Mouse (Mus musculus): ENCODE data around the gene Grb2. TPM values are rescaled to one million over a fixed set of nuclear protein-coding genes. Genes with fewer than 3 reads are reported as not detected.
"Not testable (repeated sequence)": the region's sequence is repeated elsewhere in the genome, so short reads cannot be mapped to it uniquely, and the experiment has no call there.

The Grb2 gene
- total and polyA plus RNA-seq, 3 experiments, result 52.0 to 109 (median 107) TPM

DNA sequence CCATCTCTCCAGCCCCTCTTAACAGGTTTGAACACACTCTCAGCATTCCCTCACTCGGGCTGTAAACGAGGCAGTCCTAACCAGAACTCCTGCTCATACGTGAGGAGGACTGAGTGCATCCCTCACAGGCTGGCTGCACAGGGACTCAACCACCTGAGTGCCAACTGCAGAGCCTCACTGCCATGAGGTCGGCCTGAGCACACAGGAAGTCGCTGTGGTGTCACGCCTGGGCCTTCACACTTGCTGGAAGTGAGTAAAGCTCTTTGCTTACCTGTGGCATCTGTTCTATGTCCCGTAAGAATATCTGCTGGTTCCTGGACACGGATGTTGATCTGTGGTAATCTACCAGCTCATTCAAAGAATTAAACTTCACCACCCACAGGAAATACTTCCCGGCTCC, 62.0 kb downstream of the Grb2 start:
- H3K79me2 ChIP-seq (replicated peaks; ENCODE audit: control insufficient read depth, insufficient read depth, low read length), result no peaks in the 10 kb centered on the region; the same call in 1 of the 2 replicates
- TF ChIP-seq POLR2A (IDR thresholded peaks at IDR 0.05; ENCODE audit: insufficient read depth, low read depth, low read length) (no peak), EP300 (IDR thresholded peaks at IDR 0.05; ENCODE audit: insufficient read depth, low read depth, low read length) (no peak), CTCF (IDR thresholded peaks at IDR 0.05) (no peak)
- WGBS, result 89% methylated on average over 9 of the region's 9 CpGs
- H3K4me1 ChIP-seq (ENCODE audit: control insufficient read depth, insufficient read depth, low read length), result no peaks in the 10 kb centered on the region
- H3K27me3 ChIP-seq (ENCODE audit: control insufficient read depth, insufficient read depth, low read length), result no peaks in the 10 kb centered on the region
- no peak overlapping the region for H3K4me3 ChIP-seq
- no peak overlapping the region for H3K27ac ChIP-seq
- DNase-seq, result no peak
- intact Hi-C loops (cut with DNase I), result loop anchor here (5.0 kb wide), 1 partner anchor 166 kb away; the partner anchor contains the start of genes Caskin2 and Tsen54
- H3K9ac ChIP-seq (ENCODE audit: low read depth, low read length), result no peak overlapping the region
- no peaks in the 10 kb centered on the region for H3K36me3 ChIP-seq (ENCODE audit: control insufficient read depth, insufficient read depth, low read length)

- not testable (repeated sequence) for DNase-seq; H3K36me3 ChIP-seq (ENCODE audit: control insufficient read depth, insufficient read depth, low read length); H3K27ac ChIP-seq; H3K79me2 ChIP-seq (replicated peaks; ENCODE audit: control insufficient read depth, insufficient read depth, low read length); H3K27me3 ChIP-seq (ENCODE audit: control insufficient read depth, insufficient read depth, low read length); H3K4me1 ChIP-seq (ENCODE audit: control insufficient read depth, insufficient read depth, low read length); H3K9ac ChIP-seq (ENCODE audit: low read depth, low read length); H3K4me3 ChIP-seq
- WGBS, result 82% methylated on average over 14 of the region's 14 CpGs
- intact Hi-C loops (cut with DNase I), result loop anchor here (5.0 kb wide), 1 partner anchor 167 kb away; the partner anchor contains the start of genes Caskin2 and Tsen54
These were observed 62.9 kb downstream of the Grb2 start for GRCm38 (mm10) chr11:115645498-115645897.

- Histone ChIP-seq H3K36me3 (ENCODE audit: control insufficient read depth, insufficient read depth, low read length) (no peaks in the 10 kb centered on the region), H3K4me1 (ENCODE audit: control insufficient read depth, insufficient read depth, low read length) (no peaks in the 10 kb centered on the region), H3K27ac (no peak overlapping the region), H3K79me2 (replicated peaks; ENCODE audit: control insufficient read depth, insufficient read depth, low read length) (no peaks in the 10 kb centered on the region), H3K9ac (ENCODE audit: low read depth, low read length) (no peak overlapping the region), H3K27me3 (ENCODE audit: control insufficient read depth, insufficient read depth, low read length) (no peaks in the 10 kb centered on the region), H3K4me3 (no peak overlapping the region)
- DNase-seq, result no peak
- 86% methylated on average over 13 of the region's 13 CpGs for WGBS
- TF ChIP-seq POLR2A (IDR thresholded peaks at IDR 0.05; ENCODE audit: insufficient read depth, low read depth, low read length), result no peak
- no peak for TF ChIP-seq EP300 (IDR thresholded peaks at IDR 0.05; ENCODE audit: insufficient read depth, low read depth, low read length)
- no peak for TF ChIP-seq CTCF (IDR thresholded peaks at IDR 0.05)
- intact Hi-C loops (cut with DNase I), result no loop called here
These were observed 64.1 kb downstream of the Grb2 start for GRCm38 (mm10) chr11:115644308-115644707.

DNA sequence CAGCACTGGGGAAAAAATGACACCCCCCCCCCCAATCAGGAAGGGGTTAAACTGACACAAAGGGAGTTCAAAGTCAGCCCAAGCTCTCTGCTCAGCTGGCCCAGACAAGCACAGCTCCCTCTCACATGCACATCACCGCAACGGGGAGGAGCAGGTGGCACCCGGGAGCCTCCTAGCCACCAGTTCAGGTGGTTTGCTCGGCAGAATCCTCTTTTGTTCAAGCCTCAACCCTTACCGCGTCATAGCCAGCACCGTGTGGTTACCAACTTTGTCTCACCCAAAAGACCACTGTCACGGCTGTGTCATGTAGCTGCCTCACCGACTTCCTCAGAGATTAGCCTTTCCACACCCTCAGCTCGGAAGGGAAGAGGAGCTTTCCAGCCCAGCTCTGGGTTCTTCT, 65.1 kb downstream of the Grb2 start:
- TF ChIP-seq POLR2A (IDR thresholded peaks at IDR 0.05; ENCODE audit: insufficient read depth, low read depth, low read length) (no peak), EP300 (IDR thresholded peaks at IDR 0.05; ENCODE audit: insufficient read depth, low read depth, low read length) (no peak), CTCF (IDR thresholded peaks at IDR 0.05) (no peak)
- no peaks in the 10 kb centered on the region for H3K27me3 ChIP-seq (ENCODE audit: control insufficient read depth, insufficient read depth, low read length)
- 69% methylated on average over 10 of the region's 10 CpGs for WGBS
- H3K4me3 ChIP-seq, result no peak overlapping the region
- no peak overlapping the region for H3K9ac ChIP-seq (ENCODE audit: low read depth, low read length)
- no peaks in the 10 kb centered on the region for H3K4me1 ChIP-seq (ENCODE audit: control insufficient read depth, insufficient read depth, low read length)
- no peaks in the 10 kb centered on the region for H3K36me3 ChIP-seq (ENCODE audit: control insufficient read depth, insufficient read depth, low read length)
- H3K27ac ChIP-seq, result no peak overlapping the region
- intact Hi-C loops (cut with DNase I), result no loop called here
- DNase-seq, result no peak
- H3K79me2 ChIP-seq (replicated peaks; ENCODE audit: control insufficient read depth, insufficient read depth, low read length), result no peaks in the 10 kb centered on the region

DNA sequence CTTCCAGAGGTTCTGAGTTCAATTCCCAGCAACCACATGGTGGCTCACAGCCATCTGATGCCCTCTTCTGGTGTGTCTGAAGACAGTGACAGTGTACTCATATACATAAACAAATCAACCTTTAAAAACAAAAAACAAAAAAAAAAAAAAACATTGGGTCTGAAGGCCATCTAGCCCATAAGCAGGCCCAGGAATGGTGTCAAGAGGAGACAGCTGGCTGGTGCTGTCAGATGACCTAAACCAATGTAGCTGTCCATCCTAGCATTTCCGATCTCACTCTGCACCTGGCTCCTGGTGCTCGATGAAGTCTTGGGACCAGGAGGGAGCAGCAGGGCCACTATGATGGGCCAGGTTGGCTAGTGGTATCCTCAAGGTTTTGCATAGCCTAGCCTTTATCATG, 65.7 kb downstream of the Grb2 start:
- 89% methylated on average over 2 of the region's 2 CpGs for WGBS
- no peak overlapping the region for H3K27ac ChIP-seq
- H3K79me2 ChIP-seq (replicated peaks; ENCODE audit: control insufficient read depth, insufficient read depth, low read length), result no peaks in the 10 kb centered on the region
- no peak overlapping the region for H3K4me3 ChIP-seq
- intact Hi-C loops (cut with DNase I), result no loop called here
- H3K36me3 ChIP-seq (ENCODE audit: control insufficient read depth, insufficient read depth, low read length), result no peaks in the 10 kb centered on the region
- H3K4me1 ChIP-seq (ENCODE audit: control insufficient read depth, insufficient read depth, low read length), result no peaks in the 10 kb centered on the region
- no peak overlapping the region for H3K9ac ChIP-seq (ENCODE audit: low read depth, low read length)
- no peak for DNase-seq
- H3K27me3 ChIP-seq (ENCODE audit: control insufficient read depth, insufficient read depth, low read length), result no peaks in the 10 kb centered on the region
- TF ChIP-seq CTCF (IDR thresholded peaks at IDR 0.05) (no peak), POLR2A (IDR thresholded peaks at IDR 0.05; ENCODE audit: insufficient read depth, low read depth, low read length) (no peak), EP300 (IDR thresholded peaks at IDR 0.05; ENCODE audit: insufficient read depth, low read depth, low read length) (no peak)

- DNase-seq, result no peak
- Histone ChIP-seq H3K36me3 (ENCODE audit: control insufficient read depth, insufficient read depth, low read length) (no peaks in the 10 kb centered on the region), H3K79me2 (replicated peaks; ENCODE audit: control insufficient read depth, insufficient read depth, low read length) (no peaks in the 10 kb centered on the region), H3K27ac (no peak overlapping the region), H3K4me1 (ENCODE audit: control insufficient read depth, insufficient read depth, low read length) (no peaks in the 10 kb centered on the region), H3K4me3 (no peak overlapping the region), H3K27me3 (ENCODE audit: control insufficient read depth, insufficient read depth, low read length) (no peaks in the 10 kb centered on the region), H3K9ac (ENCODE audit: low read depth, low read length) (no peak overlapping the region)
- 84% methylated on average over 4 of the region's 4 CpGs for WGBS
- TF ChIP-seq POLR2A (IDR thresholded peaks at IDR 0.05; ENCODE audit: insufficient read depth, low read depth, low read length), result no peak
- no peak for TF ChIP-seq EP300 (IDR thresholded peaks at IDR 0.05; ENCODE audit: insufficient read depth, low read depth, low read length)
- TF ChIP-seq CTCF (IDR thresholded peaks at IDR 0.05), result no peak
- intact Hi-C loops (cut with DNase I), result no loop called here
These were observed 66.7 kb downstream of the Grb2 start for GRCm38 (mm10) chr11:115641664-115642036.
